Mouse (Mus musculus): ENCODE results near the gene Htr6. TPM values are rescaled to one million over a fixed set of nuclear protein-coding genes. Genes with fewer than 3 reads are reported as not detected.
A peak's percentile ranks its signal among the peaks of the same experiment; 100 is the strongest.

Gene Htr6
- polyA plus RNA-seq (2015; fragmentation: Nextera tagmentation; extraction: Ambion mirVana): 0.14 TPM in 1 of 2 replicates, not detected in the other

DNA sequence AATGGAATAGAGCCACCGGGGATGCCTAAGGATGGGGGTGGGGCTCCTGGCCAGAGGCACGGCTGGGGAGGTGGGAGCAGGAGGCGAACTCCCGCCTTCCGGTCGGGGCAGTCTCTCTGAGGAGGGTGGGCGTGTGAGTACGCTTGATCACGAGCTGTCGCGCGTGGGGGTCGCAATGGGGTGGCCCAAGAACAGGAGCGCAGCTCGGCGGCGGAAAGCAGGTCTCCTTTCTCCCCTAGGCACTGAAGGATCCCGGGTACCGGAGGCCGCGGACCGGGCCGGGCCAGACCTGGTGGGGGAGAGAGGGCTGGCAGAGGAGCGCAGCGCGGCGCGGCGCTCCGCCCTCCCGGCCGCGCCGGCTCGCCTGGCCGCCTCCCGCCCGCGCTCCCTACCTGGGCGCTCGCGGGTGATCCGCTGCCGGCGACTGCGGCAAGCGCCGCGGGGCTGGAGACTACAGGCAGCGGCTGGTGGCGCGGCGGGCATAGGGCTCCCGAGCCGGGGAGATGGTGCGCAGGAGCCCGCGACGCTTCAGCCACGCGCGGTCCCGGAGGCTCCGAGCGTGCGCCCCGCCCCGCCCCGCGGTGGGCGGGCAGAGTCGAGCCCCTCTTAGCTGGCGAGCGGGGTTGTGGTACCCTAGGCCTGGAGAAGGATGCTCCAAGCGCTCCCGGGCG is at the start of gene Htr6:
Gene Htr6 (minus strand): TSS at position 530 of the 671 bp plus-strand sequence.
- no peak within 1 kb of the TSS for H3K27ac ChIP-seq
- peaks cover 50% of the 10 kb centered on the region for H3K27me3 ChIP-seq (replicated peaks)
- peaks cover 17% of the 10 kb centered on the region for H3K4me1 ChIP-seq
- ATAC-seq (ENCODE audit: insufficient read depth, low FRiP score, low read depth): peak; percentile 48
- no peaks in the 10 kb centered on the region for H3K9me3 ChIP-seq
- no peaks in the 10 kb centered on the region for H3K36me3 ChIP-seq
- H3K9ac ChIP-seq: 0 out of 2 replicates have a peak within 1 kb of the TSS, but pooled peaks have one; percentile 4
- H3K4me2 ChIP-seq: peak within 1 kb of the TSS; percentile 95
- peak within 1 kb of the TSS; percentile 52 for H3K4me3 ChIP-seq (replicated peaks)
- under 1% methylated on average over 76 of the region's 77 CpGs for WGBS

DNA sequence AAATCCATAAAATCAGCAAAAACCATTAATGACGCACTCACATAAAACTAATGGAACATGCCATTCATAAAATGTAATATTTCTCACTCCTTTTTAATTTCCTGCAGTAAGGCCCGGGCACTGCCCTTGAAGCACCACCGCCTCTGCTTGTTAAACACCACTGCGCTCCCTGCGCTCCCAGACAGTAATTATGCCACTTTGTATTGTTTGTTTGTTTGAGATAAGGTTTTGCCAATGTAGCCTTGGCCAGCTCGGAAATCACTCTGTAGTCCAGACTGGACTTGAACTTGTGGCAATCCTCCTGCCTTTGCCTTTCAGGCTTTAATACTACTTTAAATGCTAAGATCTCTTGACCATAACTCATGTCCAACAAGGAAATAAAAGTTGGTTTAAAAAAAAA is 49.6 kb upstream of the Htr6 start:
- H3K27me3 ChIP-seq (replicated peaks): no peaks in the 10 kb centered on the region
- WGBS: 67% methylated on average over 6 of the region's 6 CpGs
- no peaks in the 10 kb centered on the region for H3K9me3 ChIP-seq
- H3K4me1 ChIP-seq: peaks cover 14% of the 10 kb centered on the region
- no peak for ATAC-seq (ENCODE audit: insufficient read depth, low FRiP score, low read depth)
- no peak overlapping the region for H3K4me2 ChIP-seq
- H3K36me3 ChIP-seq: 0 out of 2 replicates have a peak, but pooled peaks cover 4% of the 10 kb centered on the region
- no peak overlapping the region for H3K27ac ChIP-seq
- H3K9ac ChIP-seq: no peak overlapping the region
- H3K4me3 ChIP-seq (replicated peaks): no peak overlapping the region

DNA sequence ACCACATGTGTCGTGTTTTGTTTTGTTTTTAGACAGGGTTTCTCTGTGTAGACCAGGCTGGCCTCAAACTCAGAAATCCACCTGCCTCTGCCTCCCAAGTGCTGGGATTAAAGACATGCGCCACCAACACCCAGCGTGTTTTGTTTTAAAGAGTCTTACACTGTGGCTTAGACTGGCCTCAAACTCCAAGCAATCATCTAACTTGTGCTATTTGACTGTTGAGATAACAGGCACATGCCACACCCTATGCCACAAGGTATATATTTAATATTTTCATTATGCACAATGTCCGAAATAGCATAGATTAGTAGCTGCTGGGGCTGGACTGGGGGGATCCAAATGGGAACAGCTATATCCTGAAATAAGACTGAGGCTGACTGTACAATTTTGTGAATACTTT is 47.2 kb upstream of the Htr6 start:
- no peak for ATAC-seq (ENCODE audit: insufficient read depth, low FRiP score, low read depth)
- Histone ChIP-seq H3K27ac (no peak overlapping the region), H3K4me1 (peaks cover 10% of the 10 kb centered on the region), H3K4me3 (replicated peaks) (no peak overlapping the region), H3K9me3 (no peaks in the 10 kb centered on the region), H3K27me3 (replicated peaks) (no peaks in the 10 kb centered on the region), H3K36me3 (0 out of 2 replicates have a peak, but pooled peaks cover 4% of the 10 kb centered on the region), H3K4me2 (no peak overlapping the region), H3K9ac (no peak overlapping the region)
- 83% methylated on average over 4 of the region's 4 CpGs for WGBS

DNA sequence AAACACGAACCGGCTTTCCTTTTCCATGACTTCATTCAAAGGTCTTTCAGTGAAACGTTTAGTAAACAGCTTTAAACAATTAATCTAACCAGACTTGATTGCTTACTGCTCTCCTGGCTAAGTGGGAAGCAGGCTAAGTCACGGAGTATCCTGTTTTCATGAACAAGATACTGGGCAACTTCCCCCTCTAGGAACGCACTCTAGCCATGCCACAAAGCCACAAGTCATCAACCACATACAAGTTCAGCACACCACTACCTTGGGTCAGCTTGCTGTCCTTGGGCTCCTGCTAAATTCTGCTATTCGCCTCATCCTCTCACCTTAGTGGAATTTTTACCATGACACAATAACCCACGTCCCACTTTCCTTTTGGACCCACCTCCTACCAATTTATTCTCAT is 45.6 kb upstream of the Htr6 start:
- no peak overlapping the region; the same call in 1 of the 2 replicates for H3K27ac ChIP-seq
- no peak overlapping the region for H3K4me2 ChIP-seq
- no peak overlapping the region for H3K9ac ChIP-seq
- no peaks in the 10 kb centered on the region for H3K9me3 ChIP-seq
- H3K27me3 ChIP-seq (replicated peaks): no peaks in the 10 kb centered on the region
- whole genome bisulfite sequencing: 55% methylated on average over 7 of the region's 7 CpGs
- H3K4me1 ChIP-seq: peaks cover 14% of the 10 kb centered on the region
- no peak overlapping the region for H3K4me3 ChIP-seq (replicated peaks)
- no peak for ATAC-seq (ENCODE audit: insufficient read depth, low FRiP score, low read depth)
- no peaks in the 10 kb centered on the region for H3K36me3 ChIP-seq

DNA sequence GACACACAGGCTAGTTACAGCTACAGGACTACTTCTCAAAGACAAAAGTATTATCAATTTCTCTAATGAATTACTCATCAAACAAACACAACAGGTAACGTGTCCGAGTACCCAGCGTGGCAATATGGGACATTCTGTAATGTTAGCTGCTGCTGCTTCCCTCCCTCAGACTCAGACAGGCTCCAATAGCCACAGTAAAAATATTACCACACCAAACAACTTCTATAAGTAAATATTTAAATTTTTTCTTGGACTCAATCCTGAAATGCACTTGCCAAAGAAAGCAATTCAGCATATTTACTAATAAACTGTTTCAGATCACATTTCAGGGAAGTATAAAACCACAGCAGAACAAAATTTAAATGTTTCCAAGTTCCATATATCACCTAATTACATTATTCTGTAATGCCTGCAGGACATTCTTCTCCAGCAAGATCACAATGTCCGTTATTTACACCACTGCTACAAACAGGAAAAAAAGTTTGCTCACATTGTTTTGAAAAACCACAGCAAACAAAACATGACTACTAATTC is 45.0 kb upstream of the Htr6 start:
- Histone ChIP-seq H3K4me2 (no peak overlapping the region), H3K4me1 (peaks cover 14% of the 10 kb centered on the region), H3K9me3 (no peaks in the 10 kb centered on the region), H3K4me3 (replicated peaks) (no peak overlapping the region), H3K27me3 (replicated peaks) (no peaks in the 10 kb centered on the region), H3K36me3 (no peaks in the 10 kb centered on the region), H3K27ac (no peak overlapping the region; the same call in 1 of the 2 replicates), H3K9ac (no peak overlapping the region)
- ATAC-seq (ENCODE audit: insufficient read depth, low FRiP score, low read depth): no peak
- 54% methylated on average over 4 of the region's 4 CpGs for WGBS

DNA sequence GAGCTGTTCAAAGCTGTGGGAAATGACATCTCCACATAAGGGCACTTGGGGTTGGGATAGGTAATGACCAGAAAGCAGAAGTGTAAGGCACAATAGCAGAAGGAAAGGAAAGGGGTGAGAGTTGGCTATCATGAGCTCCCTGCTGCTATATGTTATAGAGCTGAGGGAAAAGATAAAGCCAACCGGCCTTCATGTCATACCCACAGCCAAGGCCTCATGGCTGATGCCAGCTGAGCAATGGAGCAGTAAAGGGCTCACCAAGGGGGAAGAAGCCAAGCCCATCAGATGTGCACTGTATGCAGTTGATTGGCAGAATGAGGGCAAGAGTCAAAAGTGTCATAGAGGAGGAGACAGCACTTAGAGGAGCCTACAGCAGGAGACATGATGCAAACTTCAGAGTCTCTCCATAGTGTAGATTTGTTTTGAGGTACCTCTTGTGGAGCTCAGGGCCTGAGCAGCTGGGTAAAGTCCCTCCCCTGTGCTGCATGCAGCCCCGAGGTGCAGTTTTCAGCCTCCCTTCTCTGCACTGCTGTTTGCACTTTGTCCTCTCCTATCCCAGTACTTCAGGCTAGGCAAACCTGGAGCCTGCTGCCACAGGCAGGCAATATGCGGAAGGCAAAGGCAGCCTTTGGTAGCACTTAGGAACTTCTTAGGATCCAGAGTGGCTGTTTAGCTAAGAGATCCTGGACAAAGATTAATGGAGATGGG is 41.1 kb upstream of the Htr6 start:
- Histone ChIP-seq H3K4me1 (peaks cover 20% of the 10 kb centered on the region), H3K27ac (no peak overlapping the region), H3K4me2 (no peak overlapping the region), H3K9ac (no peak overlapping the region), H3K36me3 (no peaks in the 10 kb centered on the region), H3K9me3 (no peaks in the 10 kb centered on the region), H3K27me3 (replicated peaks) (no peaks in the 10 kb centered on the region), H3K4me3 (replicated peaks) (no peak overlapping the region)
- no peak; the same call in 1 of the 2 replicates for ATAC-seq (ENCODE audit: insufficient read depth, low FRiP score, low read depth)
- 81% methylated on average over 3 of the region's 3 CpGs for WGBS

DNA sequence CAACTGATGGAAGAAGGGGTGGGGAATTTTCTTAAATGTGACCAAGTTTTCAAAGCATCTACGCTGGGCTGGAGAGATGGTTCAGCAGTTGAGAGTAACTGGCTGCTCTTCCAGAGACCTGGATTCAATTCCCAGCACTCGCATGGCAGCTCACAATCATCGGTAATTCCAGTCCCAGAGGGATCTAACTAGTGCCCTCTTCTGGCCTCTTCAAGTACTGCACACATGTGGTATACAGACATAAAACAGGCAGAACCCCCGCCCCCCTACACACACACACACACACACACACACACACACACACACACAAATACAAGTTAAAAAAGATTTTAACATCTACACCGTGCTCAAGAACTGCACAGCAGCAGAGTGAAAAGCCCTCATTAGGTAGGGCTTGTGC is 40.4 kb upstream of the Htr6 start:
- no peak for ATAC-seq (ENCODE audit: insufficient read depth, low FRiP score, low read depth)
- Histone ChIP-seq H3K4me2 (no peak overlapping the region), H3K4me3 (replicated peaks) (no peak overlapping the region), H3K9ac (no peak overlapping the region), H3K27ac (no peak overlapping the region), H3K27me3 (replicated peaks) (no peaks in the 10 kb centered on the region), H3K36me3 (no peaks in the 10 kb centered on the region), H3K4me1 (peaks cover 23% of the 10 kb centered on the region), H3K9me3 (no peaks in the 10 kb centered on the region)
- 91% methylated on average over 5 of the region's 5 CpGs for WGBS

DNA sequence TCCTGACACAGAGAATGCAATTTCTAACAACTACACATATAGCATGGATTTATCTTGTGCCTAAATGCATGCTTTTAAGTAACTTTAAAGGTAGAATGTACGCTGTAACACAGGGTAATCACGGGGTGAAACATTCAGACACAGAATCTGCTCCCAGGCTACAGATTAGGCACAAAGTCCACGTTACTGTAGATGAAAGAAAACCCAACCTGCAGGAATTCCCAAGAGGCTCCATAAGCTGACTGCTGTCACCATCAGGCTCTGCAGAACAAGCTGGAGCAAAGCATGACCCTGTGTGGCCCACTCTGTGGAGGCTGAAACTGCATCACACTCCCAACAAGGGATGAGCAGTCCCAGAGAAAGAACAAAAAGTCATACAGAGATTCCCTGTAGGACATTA is 37.1 kb upstream of the Htr6 start:
- Histone ChIP-seq H3K4me2 (no peak overlapping the region), H3K9ac (no peak overlapping the region), H3K27ac (peak overlapping the region; percentile 75; the same call in 1 of the 2 replicates), H3K4me3 (replicated peaks) (no peak overlapping the region), H3K9me3 (no peaks in the 10 kb centered on the region), H3K4me1 (peaks cover 22% of the 10 kb centered on the region), H3K27me3 (replicated peaks) (no peaks in the 10 kb centered on the region), H3K36me3 (no peaks in the 10 kb centered on the region)
- ATAC-seq (ENCODE audit: insufficient read depth, low FRiP score, low read depth): no peak
- WGBS: 67% methylated on average over 3 of the region's 3 CpGs

DNA sequence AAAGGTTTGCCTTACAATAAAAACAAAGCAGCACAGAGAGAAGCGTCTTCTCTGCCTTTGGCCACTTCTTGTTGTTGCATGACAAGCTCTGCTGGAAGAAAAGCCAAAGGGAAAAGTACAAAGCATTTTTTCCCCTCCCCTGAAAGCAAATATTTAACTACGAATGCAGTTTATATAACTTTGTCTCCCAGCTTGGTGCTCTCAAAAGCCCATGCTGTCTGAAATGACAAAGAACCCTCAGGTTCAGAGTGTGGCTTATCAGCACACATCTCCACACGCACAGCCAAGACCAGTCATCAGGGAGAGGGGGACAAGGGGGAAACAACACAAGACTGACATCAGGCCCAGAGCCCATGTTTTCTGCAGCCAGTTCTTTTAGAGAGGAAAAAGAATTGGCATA is 36.1 kb upstream of the Htr6 start:
- Histone ChIP-seq H3K36me3 (no peaks in the 10 kb centered on the region), H3K27ac (peak overlapping the region; percentile 75), H3K4me2 (peak overlapping the region; percentile 9; the same call in 1 of the 2 replicates), H3K9ac (no peak overlapping the region), H3K9me3 (no peaks in the 10 kb centered on the region), H3K4me3 (replicated peaks) (no peak overlapping the region), H3K4me1 (peaks cover 19% of the 10 kb centered on the region), H3K27me3 (replicated peaks) (no peaks in the 10 kb centered on the region)
- 0 out of 2 replicates have a peak, but pooled peaks have one; percentile 28 for ATAC-seq (ENCODE audit: insufficient read depth, low FRiP score, low read depth)
- 16% methylated on average over 3 of the region's 3 CpGs for WGBS

DNA sequence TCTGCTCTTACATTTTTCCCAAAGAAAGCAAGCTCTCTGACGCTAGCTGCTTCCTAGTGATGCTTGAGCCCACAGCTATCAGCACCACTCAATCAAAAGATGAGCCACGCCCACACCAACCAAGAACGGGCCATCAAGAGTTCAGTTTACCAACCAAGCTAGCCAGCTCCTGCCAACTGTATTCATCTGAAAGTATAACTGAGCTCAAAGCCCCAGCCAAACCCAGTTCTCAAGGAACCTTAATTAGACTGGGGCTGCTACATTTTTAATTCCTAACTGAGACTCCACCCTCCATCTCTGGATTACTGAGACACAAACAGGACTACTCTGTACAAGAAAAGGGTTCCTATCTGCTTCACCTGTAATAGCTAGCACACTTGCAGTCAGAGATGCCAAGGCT is 35.5 kb upstream of the Htr6 start:
- H3K36me3 ChIP-seq: no peaks in the 10 kb centered on the region
- no peak overlapping the region for H3K4me3 ChIP-seq (replicated peaks)
- ATAC-seq (ENCODE audit: insufficient read depth, low FRiP score, low read depth): peak; percentile 37; the same call in 1 of the 2 replicates
- H3K9ac ChIP-seq: no peak overlapping the region
- peak overlapping the region; percentile 75 for H3K27ac ChIP-seq
- H3K27me3 ChIP-seq (replicated peaks): no peaks in the 10 kb centered on the region
- H3K9me3 ChIP-seq: no peaks in the 10 kb centered on the region
- H3K4me1 ChIP-seq: peaks cover 19% of the 10 kb centered on the region
- H3K4me2 ChIP-seq: peak overlapping the region; percentile 9; the same call in 1 of the 2 replicates
- WGBS: 34% methylated on average over 3 of the region's 3 CpGs

DNA sequence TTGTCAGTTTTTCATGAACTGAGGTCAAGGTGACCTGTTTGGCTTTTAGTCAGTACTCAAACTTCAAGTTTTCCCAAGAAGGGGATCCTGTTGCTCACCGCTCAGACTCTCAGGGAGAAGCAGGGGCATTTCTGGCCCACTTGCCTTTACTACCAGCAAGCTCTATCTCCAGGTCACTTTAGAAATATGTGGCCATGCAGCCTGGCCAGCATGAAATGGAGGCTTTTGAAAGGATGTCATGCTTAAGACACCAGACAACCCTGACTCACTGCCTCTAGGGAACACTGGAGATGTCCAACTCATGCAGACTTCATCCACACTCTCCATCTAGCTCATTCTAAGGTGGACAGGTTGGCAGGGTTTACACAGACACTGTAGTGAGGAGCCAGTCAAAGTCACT is 30.1 kb upstream of the Htr6 start:
- H3K9ac ChIP-seq: no peak overlapping the region
- no peak overlapping the region for H3K4me3 ChIP-seq (replicated peaks)
- H3K27ac ChIP-seq: no peak overlapping the region
- 93% methylated on average over 1 of the region's 1 CpGs for WGBS
- H3K9me3 ChIP-seq: no peaks in the 10 kb centered on the region
- H3K4me2 ChIP-seq: no peak overlapping the region
- ATAC-seq (ENCODE audit: insufficient read depth, low FRiP score, low read depth): no peak
- H3K36me3 ChIP-seq: peaks cover 12% of the 10 kb centered on the region; the same call in 1 of the 2 replicates
- H3K27me3 ChIP-seq (replicated peaks): no peaks in the 10 kb centered on the region
- H3K4me1 ChIP-seq: peaks cover 2% of the 10 kb centered on the region

DNA sequence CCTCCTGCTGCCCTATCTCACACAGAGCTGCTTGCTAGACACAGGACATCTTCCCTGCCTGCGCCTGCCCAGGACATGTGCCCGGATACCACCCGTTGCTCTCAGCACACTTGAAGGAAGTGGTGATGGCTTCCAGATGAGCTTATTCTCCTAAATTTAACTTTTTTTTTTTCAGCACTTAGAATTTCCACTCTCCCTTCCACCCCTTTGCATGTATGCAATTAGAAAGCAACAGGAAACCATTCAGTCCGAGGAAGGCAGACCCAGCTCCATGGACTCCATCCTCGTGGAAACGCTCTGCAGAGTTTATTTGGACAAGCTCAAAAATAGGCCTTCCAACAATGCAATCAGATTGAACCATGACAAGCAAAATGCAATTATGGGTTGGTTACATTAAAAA is 26.2 kb upstream of the Htr6 start:
- Histone ChIP-seq H3K4me2 (no peak overlapping the region), H3K27me3 (replicated peaks) (no peaks in the 10 kb centered on the region), H3K27ac (no peak overlapping the region), H3K4me3 (replicated peaks) (no peak overlapping the region), H3K9me3 (no peaks in the 10 kb centered on the region), H3K4me1 (peaks cover under 1% of the 10 kb centered on the region; the same call in 1 of the 2 replicates), H3K9ac (no peak overlapping the region), H3K36me3 (peaks cover 12% of the 10 kb centered on the region; the same call in 1 of the 2 replicates)
- WGBS: 71% methylated on average over 6 of the region's 6 CpGs
- ATAC-seq (ENCODE audit: insufficient read depth, low FRiP score, low read depth): no peak
